Mouse (Mus musculus): ENCODE results near the gene Baz2a.

DNA sequence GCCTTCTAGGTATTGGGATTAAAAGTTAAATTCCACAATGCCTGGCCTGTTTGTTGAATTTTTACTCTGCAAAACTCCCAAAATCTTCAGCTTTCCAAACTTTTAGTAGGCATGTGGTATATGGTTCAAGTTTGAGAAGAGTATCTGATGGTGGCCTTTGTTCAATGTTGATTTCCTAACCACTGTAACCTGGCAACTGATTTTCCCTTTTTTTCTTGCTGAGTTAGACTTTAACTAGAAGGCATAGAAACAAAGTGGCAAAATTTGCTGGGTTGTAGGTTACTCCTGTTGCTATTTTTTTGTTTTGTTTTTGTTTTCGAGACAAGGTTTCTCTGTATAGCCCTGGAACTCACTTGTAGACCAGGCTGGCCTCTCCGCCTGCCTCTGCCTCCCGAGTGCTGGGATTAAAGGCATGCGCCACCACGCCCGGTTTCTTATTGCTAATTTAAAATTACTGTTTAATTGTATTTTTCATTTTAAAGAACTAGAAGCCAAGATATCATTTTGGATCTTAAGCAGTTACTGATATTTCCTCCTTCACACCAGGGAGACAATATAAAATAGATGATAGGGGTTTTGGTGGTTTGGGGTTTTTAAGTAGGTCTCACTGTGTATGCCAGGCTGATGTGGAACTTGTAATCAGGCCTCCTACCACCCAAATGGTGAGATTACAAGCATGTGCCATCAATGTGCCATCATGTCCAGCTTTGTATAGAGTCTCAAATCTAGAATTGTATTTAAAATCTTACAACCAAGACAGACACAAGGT is 29.0 kb upstream of the Baz2a start:
- no peak for TF ChIP-seq POLR2A (IDR thresholded peaks at IDR 0.05; ENCODE audit: low read depth, low read length)
- TF ChIP-seq TBP (conservative IDR thresholded peaks at IDR 0.05; ENCODE audit: low read depth, low read length): no peak
- TF ChIP-seq ZMIZ1 (IDR thresholded peaks at IDR 0.05; ENCODE audit: low read depth, low read length): no peak
- TF ChIP-seq MAFK (IDR thresholded peaks at IDR 0.05; ENCODE audit: insufficient replicate concordance, low read length): no peak
- no peak for TF ChIP-seq GABPA (IDR thresholded peaks at IDR 0.05; ENCODE audit: insufficient replicate concordance, low read depth, low read length)
- TF ChIP-seq RCOR1 (conservative IDR thresholded peaks at IDR 0.05; ENCODE audit: low read depth, low read length): no peak
- no peak for TF ChIP-seq EP300 (IDR thresholded peaks at IDR 0.05; ENCODE audit: low read length)
- no peak for TF ChIP-seq IRF4 (IDR thresholded peaks at IDR 0.05; ENCODE audit: low read depth, low read length)
- TF ChIP-seq ELF1 (IDR thresholded peaks at IDR 0.05; ENCODE audit: low read depth, low read length): no peak
- TF ChIP-seq KAT2A (IDR thresholded peaks at IDR 0.05; ENCODE audit: insufficient replicate concordance, low read length): no peak
- no peak for TF ChIP-seq USF2 (conservative IDR thresholded peaks at IDR 0.05; ENCODE audit: low read depth, low read length)
- TF ChIP-seq JUND (conservative IDR thresholded peaks at IDR 0.05; ENCODE audit: low read depth, low read length): no peak
- no peak for TF ChIP-seq ETS1 (conservative IDR thresholded peaks at IDR 0.05; ENCODE audit: low read depth, low read length)
- TF ChIP-seq MYC (IDR thresholded peaks at IDR 0.05; ENCODE audit: low read depth, low read length): no peak

Data from CH12.LX (cell line).